Comparison of ENCODE assay signal across 8 mouse cellular contexts in the genomic region with DNA sequence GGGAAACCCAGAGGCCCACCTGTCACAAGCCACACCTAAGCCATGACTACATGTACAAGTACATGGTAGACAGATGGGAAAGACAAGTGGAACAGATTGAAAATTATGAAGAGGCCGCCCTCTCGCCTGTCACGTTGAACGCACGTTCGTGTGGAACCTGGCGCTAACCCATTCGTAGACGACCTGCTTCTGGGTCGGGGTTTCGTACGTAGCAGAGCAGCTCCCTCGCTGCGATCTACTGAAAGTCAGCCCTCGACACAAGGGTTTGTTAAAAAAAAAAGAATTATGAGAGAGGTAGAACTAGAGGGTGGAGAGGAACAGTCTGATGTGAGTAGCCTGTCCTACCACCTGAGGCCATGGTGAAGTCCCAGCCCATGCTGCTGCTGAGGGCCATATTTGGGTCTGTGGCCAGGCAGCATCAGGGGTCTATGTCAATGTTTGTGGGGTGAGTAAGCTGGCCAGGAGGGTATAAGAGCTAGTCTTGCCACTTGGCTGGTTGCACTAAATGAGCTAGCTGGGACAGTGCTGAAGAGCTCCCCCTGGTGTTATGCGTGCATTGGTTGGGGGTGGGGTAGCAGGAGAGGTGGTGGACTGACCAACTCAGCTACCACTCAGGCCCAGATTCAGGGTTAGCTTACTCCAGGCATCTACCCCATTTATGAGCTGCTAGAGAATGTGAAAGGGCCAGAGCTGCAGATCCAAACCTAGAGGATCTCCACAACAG. TPM values are rescaled to one million over a fixed set of nuclear protein-coding genes. Genes with fewer than 3 reads are reported as not detected.
A peak's percentile ranks its signal among the peaks of the same experiment; 100 is the strongest.
DNase-seq lines count a peak whose midpoint lies in the region; ATAC-seq lines count a peak whose summit lies in the region.

No protein-coding gene starts in this region.

- peaks cover 64% of the 10 kb centered on the region for H3K36me3 ChIP-seq in embryonic facial prominence, embryonic 10.5 days (replicated peaks)

- H3K27ac ChIP-seq in embryonic facial prominence, embryonic 10.5 days (replicated peaks), result no peak overlapping the region

- intact Hi-C loops in left cerebral cortex, postnatal 4 days (cut with DNase I), result no loop called here

- H3K9me3 ChIP-seq in embryonic facial prominence, embryonic 10.5 days, result no peaks in the 10 kb centered on the region

- peak; percentile 53 for DNase-seq in cerebellum, adult 11 months
- DNase-seq in adrenal gland, adult 18-20 months (ENCODE audit: low spot score in 2 of 2), result peak; percentile 64 to 73
- DNase-seq in embryonic facial prominence, embryonic 10.5 days (ENCODE audit: low spot score), result peak; percentile 22
- DNase-seq in heart, postnatal 4 days, result peak; percentile 70
- DNase-seq in left cerebral cortex, postnatal 4 days, result peak; percentile 5
- DNase-seq in retina, embryonic 14.5 days (ENCODE audit: low spot score), result peak; percentile 28
- DNase-seq in thymus, postnatal 25 days, result peak; percentile 57

- 84% methylated on average over 16 of the region's 16 CpGs for WGBS in embryonic facial prominence, embryonic 10.5 days

- no peak for ATAC-seq in cerebellum, adult (ENCODE audit: insufficient number of reproducible peaks, low FRiP score, low TSS enrichment)

- H3K27me3 ChIP-seq in embryonic facial prominence, embryonic 10.5 days (replicated peaks; ENCODE audit: low read depth, poor library complexity, severe bottlenecking), result no peaks in the 10 kb centered on the region

- no peaks in the 10 kb centered on the region for H3K4me1 ChIP-seq in embryonic facial prominence, embryonic 10.5 days

- no peak overlapping the region for H3K4me3 ChIP-seq in embryonic facial prominence, embryonic 10.5 days

RNA-seq across cellular contexts. Expression of gene Atf2, which starts 24.5 kb away (rescaled TPM):
- 10 to 100 TPM; 73.4 to 74.3 TPM for total RNA-seq in adrenal gland, adult 18-20 months (2021)
- 80.0 and 86.4 TPM in 2 replicates for polyA plus RNA-seq in embryonic facial prominence, embryonic 10.5 days (2016; fragmentation: Nextera tagmentation; extraction: Ambion mirVana)
- 10 to 100 TPM; 38.1 to 38.2 TPM for total RNA-seq in heart, postnatal 4 days (2021)
- 100 to 1,000 TPM; 138 to 148 TPM for total RNA-seq in left cerebral cortex, postnatal 4 days (2021)

RNA-seq across cellular contexts. Expression of gene Atp5g3, which starts 43.2 kb away (rescaled TPM):
- total RNA-seq in adrenal gland, adult 18-20 months (2021), result 100 to 1,000 TPM; 540 to 822 TPM
- 851 and 858 TPM in 2 replicates for polyA plus RNA-seq in embryonic facial prominence, embryonic 10.5 days (2016; fragmentation: Nextera tagmentation; extraction: Ambion mirVana)
- total RNA-seq in heart, postnatal 4 days (2021), result 1,000 to 10,000 TPM; 3,070 to 3,248 TPM
- 100 to 1,000 TPM; 514 to 519 TPM for total RNA-seq in left cerebral cortex, postnatal 4 days (2021)

Comparison
In these comparisons a context has a peak if more than half of its experiments do, and no peak if none do; other contexts are left out.
1. DNase-seq: peak in every context shown above with its lines; median percentile 70 in heart, postnatal 4 days; 68 in adrenal gland, adult 18-20 months; 57 in thymus, postnatal 25 days; 53 in cerebellum, adult 11 months; 28 in retina, embryonic 14.5 days; 22 in embryonic facial prominence, embryonic 10.5 days; 5 in left cerebral cortex, postnatal 4 days.